Mouse (Mus musculus) testis, adult 2 months (tissue): ENCODE measurements around the gene Gm32717. TPM values are rescaled to one million over a fixed set of nuclear protein-coding genes. Genes with fewer than 3 reads are reported as not detected.
"Not testable (repeated sequence)": the region's sequence is repeated elsewhere in the genome, so short reads cannot be mapped to it uniquely, and the experiment has no call there.

Experiments used
- H3K27ac ChIP-seq: fragments of 200-500 bp; 2 replicates; pipeline ENCODE4 v1.5.1; 2012; ENCODE audit warnings: low read depth, low read length; ENCODE audit not compliant: control insufficient read depth, insufficient read depth
- H3K27me3 ChIP-seq: fragments of 200-500 bp; 2 replicates; pipeline ENCODE4 v1.6.1; 2012; ENCODE audit warnings: mild to moderate bottlenecking, low read length, moderate library complexity; ENCODE audit not compliant: control insufficient read depth, insufficient read depth
- H3K36me3 ChIP-seq: fragments of 200-500 bp; 2 replicates; pipeline ENCODE4 v1.6.1; 2012; ENCODE audit warnings: mild to moderate bottlenecking, low read length; ENCODE audit not compliant: control insufficient read depth, insufficient read depth
- H3K4me1 ChIP-seq: fragments of 200-500 bp; 2 replicates; pipeline ENCODE4 v1.6.1; 2012; ENCODE audit warnings: low read length; ENCODE audit not compliant: control insufficient read depth, insufficient read depth
- H3K4me3 ChIP-seq: fragments of 200-500 bp; 2 replicates; pipeline ENCODE4 v1.5.1; 2012; ENCODE audit warnings: low read depth, mild to moderate bottlenecking, low read length, moderate library complexity, mixed read lengths; ENCODE audit not compliant: control insufficient read depth
- CTCF ChIP-seq: fragments of 200-500 bp; IDR thresholded peaks from 2 replicates; pipeline ENCODE4 v1.5.1; 2012; ENCODE audit warnings: low read depth, mild to moderate bottlenecking, inconsistent platforms, low read length, moderate library complexity; ENCODE audit not compliant: control insufficient read depth, insufficient read depth, insufficient replicate concordance
- POLR2A ChIP-seq: fragments of 200-500 bp; IDR thresholded peaks from 2 replicates; pipeline ENCODE4 v1.6.1; 2012; ENCODE audit warnings: low read depth, mild to moderate bottlenecking, inconsistent platforms, low read length, moderate library complexity; ENCODE audit not compliant: control insufficient read depth
- polyA plus RNA-seq: library from polyadenylated mRNA; depleted of rRNA; stranded (reverse); fragments of >200 nt; gene quantifications from 2 replicates; pipeline ENCODE4 v1.2.3, GENCODE M21; 2012; rRNA removed

Gm32717 gene
- not detected in 2 replicates for polyA plus RNA-seq

DNA sequence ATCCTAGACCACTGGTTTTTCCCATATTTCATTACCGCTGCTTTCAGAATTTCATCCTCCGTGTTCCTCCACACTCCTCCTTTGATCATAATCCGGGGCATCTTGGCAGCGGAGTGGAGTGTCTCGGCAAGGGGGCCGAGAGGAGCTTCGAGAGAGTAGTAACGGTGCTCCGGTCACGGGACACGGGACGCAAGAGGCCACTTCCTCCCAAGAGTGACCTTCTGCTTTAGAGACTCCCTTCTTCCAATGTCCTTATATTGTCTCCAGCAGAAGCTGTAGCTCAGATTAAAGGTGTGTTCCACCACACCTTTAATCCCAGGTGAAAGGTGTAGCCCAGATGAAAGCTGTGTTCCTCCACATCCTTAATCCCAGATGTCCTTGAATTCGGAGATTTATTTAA, at the start of gene Gm32717:
Gm32717 (minus strand) TSS at position 101 of the 400 bp plus-strand sequence.
- H3K4me1 ChIP-seq, H3K36me3 ChIP-seq, H3K4me3 ChIP-seq, H3K27ac ChIP-seq, H3K27me3 ChIP-seq: not testable (repeated sequence)

DNA sequence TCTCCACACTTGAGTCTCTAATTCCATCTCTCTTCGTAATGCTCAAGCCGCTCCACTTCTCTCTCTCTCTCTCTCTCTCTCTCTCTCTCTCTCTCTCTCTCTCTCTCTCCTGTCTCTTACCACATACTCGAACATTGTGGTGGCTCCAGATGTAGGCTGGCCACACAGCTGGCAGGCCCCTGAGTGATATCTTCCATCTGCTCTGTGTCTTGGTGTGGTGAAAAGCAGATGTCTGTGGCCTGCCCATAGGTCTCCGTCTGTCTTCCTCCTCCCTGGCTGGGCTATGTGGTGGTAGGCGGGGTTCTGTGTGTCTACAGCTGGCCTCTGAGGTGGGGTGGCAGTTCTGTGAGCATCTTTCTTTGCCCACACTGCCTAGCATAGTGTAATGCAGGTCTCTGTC, 42.4 kb upstream of the Gm32717 start:
- not testable (repeated sequence) for H3K4me1 ChIP-seq, H3K27me3 ChIP-seq, H3K4me3 ChIP-seq, H3K27ac ChIP-seq, H3K36me3 ChIP-seq

DNA sequence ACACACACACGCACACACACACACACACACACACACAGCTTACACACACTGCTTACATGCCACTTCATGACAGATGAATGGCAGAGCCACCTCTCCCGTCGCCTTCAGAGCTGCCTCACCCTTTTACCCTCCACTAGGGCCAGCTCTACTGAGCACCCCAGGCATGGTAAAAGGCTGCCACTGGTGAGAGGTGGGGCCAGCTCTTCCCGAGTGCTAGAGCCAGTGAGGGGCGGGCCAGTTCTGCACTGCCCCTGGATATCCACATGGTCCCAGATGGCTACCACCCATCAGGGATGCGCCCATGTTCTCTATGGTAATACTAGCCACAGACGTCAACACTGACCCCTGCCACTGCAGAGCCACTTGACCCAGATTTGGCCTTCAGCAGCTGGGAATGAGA, 42.0 kb upstream of the Gm32717 start:
- H3K27ac ChIP-seq, H3K36me3 ChIP-seq, H3K27me3 ChIP-seq, H3K4me1 ChIP-seq, H3K4me3 ChIP-seq: not testable (repeated sequence)

DNA sequence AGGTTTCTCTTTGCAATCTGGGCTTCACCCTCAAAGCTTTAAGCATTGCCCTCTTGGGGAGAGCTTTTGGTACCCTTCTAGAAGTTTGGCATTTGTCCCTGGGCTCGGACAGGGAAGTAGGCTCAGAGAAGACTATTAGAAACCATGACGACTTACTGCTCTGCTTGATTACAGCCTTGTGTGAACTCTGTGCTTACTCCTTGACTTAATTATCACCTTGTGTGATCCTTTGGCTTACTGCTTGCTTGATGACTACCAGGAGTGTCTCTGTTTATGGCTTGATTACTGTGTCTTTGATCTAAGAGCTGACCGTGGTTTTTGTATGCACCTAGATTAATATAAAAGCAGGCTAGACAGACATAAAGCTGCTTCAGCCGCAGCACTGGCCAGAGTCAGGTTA, 37.5 kb upstream of the Gm32717 start:
- H3K27ac ChIP-seq, H3K36me3 ChIP-seq, H3K4me1 ChIP-seq, H3K4me3 ChIP-seq, H3K27me3 ChIP-seq: not testable (repeated sequence)

DNA sequence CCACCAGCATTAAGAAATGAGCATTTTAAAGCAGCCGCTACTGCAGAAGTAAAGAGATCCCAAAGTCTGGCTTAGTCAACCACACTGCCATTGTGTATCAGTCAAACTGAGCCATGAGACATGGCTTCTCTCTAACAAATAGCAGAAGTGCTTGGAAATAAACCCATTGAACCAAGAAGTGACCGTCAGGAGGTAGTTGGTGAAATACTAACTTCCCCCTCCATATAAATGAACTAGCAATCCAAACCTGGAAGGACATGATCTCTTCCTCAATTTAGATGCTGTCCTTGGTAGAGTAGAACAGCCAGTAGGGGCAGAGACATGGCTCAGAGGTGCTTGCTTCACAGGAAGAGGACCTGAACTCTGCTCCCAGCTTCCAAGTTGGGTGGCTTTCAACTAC, 30.8 kb upstream of the Gm32717 start:
- H3K4me1 ChIP-seq, H3K36me3 ChIP-seq, H3K27ac ChIP-seq, H3K27me3 ChIP-seq, H3K4me3 ChIP-seq: not testable (repeated sequence)

DNA sequence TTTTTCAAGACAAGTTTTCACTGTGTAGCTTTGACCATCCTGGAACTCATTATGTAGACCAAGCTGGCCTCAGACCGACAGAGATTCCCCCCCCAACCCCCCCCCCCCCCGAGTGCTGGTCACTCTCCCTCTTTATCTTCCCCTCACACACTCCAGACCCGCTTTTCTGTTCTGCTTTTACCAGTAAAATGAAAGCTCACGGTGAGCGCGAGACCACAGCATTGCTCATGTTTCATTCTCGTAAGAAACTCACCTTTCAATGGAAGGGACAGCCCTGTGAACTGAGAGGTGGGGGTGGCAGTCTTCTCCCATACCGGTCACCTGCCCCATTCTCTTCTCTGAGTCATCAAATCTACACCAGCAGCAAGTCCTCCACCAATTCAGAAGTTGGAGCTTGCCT, 28.2 kb upstream of the Gm32717 start:
- not testable (repeated sequence) for H3K4me1 ChIP-seq, H3K36me3 ChIP-seq, H3K27ac ChIP-seq, H3K27me3 ChIP-seq, H3K4me3 ChIP-seq

DNA sequence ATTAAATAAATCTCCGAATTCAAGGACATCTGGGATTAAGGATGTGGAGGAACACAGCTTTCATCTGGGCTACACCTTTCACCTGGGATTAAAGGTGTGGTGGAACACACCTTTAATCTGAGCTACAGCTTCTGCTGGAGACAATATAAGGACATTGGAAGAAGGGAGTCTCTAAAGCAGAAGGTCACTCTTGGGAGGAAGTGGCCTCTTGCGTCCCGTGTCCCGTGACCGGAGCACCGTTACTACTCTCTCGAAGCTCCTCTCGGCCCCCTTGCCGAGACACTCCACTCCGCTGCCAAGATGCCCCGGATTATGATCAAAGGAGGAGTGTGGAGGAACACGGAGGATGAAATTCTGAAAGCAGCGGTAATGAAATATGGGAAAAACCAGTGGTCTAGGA, 17.8 kb upstream of the Gm32717 start, which contains the start of gene Gm32802:
Gm32802 (plus strand) TSS at position 301 of the 400 bp plus-strand sequence.
- H3K4me3 ChIP-seq, H3K4me1 ChIP-seq, H3K27me3 ChIP-seq, H3K27ac ChIP-seq, H3K36me3 ChIP-seq: not testable (repeated sequence)

DNA sequence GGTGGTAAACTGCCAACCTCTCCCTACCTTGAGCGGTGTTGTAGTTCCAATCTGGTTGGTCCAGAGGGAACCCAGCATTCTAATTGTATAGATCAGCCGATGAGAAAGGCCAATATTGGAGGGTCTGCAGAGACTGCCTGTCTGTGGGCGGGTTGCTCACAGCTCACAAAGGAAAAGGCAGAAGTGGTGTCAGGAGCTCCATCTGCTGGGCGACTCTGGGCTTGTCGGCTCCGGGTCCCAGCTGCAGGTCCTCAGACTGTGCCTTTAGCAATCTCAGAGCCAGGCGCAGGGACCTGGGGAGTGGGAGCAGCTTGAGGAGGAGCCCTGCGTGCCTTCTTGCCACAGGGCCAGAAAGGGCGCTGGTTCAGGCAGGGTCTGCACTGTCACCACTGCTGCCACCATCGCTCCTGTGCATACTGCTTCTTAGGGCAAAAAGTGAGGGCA, 10.3 kb upstream of the Gm32717 start:
- no peaks in the 10 kb centered on the region for H3K36me3 ChIP-seq
- H3K27ac ChIP-seq, result no peak overlapping the region
- H3K4me3 ChIP-seq, result no peak overlapping the region
- H3K4me1 ChIP-seq, result no peaks in the 10 kb centered on the region
- TF ChIP-seq POLR2A (no peak), CTCF (no peak)
- H3K27me3 ChIP-seq, result no peaks in the 10 kb centered on the region

DNA sequence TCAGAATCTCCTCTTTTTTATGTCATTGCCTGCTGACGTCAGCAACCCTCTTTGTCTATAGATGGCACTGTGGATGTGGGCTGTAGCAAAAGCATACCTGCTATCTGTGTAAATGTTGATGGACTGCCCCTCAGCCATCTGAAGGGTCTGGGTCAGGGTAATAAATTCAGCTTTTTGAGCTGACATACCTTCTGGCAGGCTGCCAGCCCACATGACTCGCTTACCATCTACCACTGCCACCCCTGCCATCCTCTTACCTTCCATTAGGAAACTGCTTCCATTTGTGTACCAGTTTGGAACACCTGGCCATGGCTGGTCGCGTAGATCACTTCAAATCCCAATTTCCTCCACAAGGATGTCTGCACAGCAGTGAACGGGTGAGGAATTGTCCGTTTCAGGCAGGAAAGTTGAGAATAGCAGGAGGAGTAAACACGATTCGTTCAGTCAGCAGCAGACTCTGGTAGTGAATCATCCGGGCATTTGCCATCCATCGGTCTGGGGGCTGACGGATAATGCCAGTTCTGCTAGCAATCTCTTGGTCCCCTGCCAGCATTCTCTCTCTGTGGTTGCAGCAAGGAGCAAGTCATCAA, 8.5 kb upstream of the Gm32717 start:
- H3K4me1 ChIP-seq, H3K27ac ChIP-seq, H3K36me3 ChIP-seq, H3K4me3 ChIP-seq, H3K27me3 ChIP-seq: not testable (repeated sequence)

DNA sequence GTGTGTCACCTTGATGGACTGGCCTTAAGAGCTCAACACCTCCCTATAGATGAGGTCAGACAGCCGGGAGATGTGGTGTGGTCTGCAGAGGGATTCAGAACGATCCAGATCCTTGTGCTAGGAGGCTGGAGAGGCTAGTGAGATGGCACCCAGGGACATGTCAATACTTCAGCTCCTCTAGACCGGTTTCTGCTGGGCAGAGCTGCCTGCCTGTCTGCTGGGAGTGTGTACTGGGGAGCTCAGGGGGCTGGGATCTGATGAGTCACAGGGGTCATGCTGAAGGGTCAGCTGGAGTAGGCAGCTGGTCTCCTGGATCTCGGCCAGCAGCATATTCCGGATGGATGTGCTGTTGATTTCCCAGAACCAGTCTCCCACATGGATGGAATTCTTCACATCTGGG, 8.0 kb downstream of the Gm32717 start:
- not testable (repeated sequence) for H3K36me3 ChIP-seq, H3K4me3 ChIP-seq, H3K27me3 ChIP-seq, H3K27ac ChIP-seq, H3K4me1 ChIP-seq

DNA sequence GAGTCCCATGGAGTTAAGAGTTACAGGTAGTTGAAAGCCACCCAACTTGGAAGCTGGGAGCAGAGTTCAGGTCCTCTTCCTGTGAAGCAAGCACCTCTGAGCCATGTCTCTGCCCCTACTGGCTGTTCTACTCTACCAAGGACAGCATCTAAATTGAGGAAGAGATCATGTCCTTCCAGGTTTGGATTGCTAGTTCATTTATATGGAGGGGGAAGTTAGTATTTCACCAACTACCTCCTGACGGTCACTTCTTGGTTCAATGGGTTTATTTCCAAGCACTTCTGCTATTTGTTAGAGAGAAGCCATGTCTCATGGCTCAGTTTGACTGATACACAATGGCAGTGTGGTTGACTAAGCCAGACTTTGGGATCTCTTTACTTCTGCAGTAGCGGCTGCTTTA, 13.0 kb downstream of the Gm32717 start:
- not testable (repeated sequence) for H3K36me3 ChIP-seq, H3K27me3 ChIP-seq, H3K27ac ChIP-seq, H3K4me1 ChIP-seq, H3K4me3 ChIP-seq

DNA sequence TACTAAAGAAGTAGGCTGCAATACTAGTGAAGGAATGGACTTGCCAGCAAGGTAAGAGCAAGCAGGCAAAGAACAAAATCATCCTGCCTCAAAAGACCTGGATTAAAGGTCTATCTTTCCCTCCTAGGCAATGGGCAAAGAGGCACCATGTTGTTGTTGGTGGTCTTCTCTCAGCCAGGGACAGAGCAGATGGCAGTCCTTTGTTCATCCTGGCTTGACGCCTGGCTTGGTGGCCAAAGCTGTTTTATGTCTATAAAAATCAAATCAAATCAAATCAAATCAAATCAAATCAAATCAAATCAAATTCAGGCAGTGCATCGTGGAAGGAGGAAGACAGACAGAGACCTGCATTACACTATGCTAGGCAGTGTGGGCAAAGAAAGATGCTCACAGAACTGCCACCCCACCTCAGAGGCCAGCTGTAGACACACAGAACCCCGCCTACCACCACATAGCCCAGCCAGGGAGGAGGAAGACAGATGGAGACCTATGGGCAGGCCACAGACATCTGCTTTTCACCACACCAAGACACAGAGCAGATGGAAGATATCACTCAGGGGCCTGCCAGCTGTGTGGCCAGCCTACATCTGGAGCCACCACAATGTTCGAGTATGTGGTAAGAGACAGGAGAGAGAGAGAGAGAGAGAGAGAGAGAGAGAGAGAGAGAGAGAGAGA, 24.7 kb downstream of the Gm32717 start:
- H3K27ac ChIP-seq, result not testable (repeated sequence)

More for the DNA sequence above, 24.7 kb downstream of the Gm32717 start:
- not testable (repeated sequence) for H3K27me3 ChIP-seq, H3K4me1 ChIP-seq, H3K4me3 ChIP-seq, H3K36me3 ChIP-seq
